Mouse (Mus musculus) mouse trophoblast stem cell (cell line): ENCODE data around the gene Adipoq.
"Not testable (repeated sequence)": the region's sequence is repeated elsewhere in the genome, so short reads cannot be mapped to it uniquely, and the experiment has no call there.

ENCODE experiments used
- in situ Hi-C, 2 experiments: fragments of 300-500 bp; cut with MseI, MboI; formaldehyde crosslinking; loops; 2 replicates in 1 of 2; 3 replicates in 1 of 2; pipeline ENCODE4 v1.15.1; 2025

Adipoq gene

DNA sequence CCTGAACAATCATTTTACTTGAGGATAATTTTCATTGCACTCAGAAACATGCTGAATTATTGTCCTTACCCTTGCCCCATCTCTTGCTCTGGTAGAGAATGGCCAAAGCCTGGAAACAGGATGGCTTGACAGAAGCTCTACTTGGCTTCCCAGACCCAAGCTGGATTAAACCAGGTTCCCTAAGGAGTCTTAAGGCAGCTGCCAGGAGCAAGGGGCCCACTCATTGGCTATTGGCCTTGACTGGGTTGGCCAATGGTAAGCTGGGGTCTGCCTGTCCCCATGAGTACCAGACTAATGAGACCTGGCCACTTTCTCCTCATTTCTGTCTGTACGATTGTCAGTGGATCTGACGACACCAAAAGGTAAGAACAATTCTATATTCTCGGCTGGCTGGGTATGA is at the start of gene Adipoq:
TSS of gene Adipoq (plus strand) at position 257 of the 400 bp plus-strand sequence.
- in situ Hi-C loops: no loop called here

GRCm38 (mm10) chr16:23096886-23097285 is 49.5 kb upstream of the Adipoq start:
- in situ Hi-C loops: not testable (repeated sequence)

DNA sequence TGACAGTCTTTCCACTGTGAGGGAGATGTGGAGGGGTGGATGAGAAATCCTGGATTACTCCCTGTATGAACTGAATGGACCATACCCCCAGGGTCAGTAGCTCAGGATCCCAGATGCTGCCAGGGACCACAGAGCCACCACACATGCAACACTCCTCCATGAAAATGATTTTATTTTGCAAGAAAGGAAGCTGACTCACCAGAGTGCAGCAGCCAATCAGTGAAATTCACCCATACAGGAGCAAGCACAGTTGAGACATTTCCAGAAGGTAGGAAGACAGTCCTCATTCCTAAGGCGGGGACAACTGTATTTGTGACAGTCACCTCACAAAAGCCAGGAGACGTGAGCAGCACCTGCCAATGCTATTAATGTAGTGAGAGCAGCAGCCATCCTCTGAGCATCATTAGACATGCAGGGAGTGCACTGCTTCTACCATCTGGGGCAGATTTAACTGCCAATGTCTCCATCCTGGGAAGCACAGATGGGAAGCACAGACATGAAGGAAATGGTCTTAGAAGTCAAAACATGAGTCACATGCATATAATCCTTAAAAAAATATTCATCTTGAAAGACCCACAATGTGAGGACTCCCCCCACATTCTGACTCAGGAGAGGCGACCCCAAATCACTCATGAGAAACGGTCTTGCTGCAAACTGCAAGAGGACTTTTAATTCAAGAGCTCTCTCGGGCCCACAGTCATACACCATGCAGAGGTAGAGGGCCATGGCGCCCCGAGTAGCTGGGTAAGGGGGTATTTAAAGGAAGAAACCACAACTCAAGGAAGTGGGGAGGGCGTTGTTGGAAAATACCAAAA is 48.8 kb upstream of the Adipoq start:
- in situ Hi-C loops: not testable (repeated sequence)

GRCm38 (mm10) chr16:23098105-23098452 is 48.3 kb upstream of the Adipoq start:
- in situ Hi-C loops: not testable (repeated sequence)

DNA sequence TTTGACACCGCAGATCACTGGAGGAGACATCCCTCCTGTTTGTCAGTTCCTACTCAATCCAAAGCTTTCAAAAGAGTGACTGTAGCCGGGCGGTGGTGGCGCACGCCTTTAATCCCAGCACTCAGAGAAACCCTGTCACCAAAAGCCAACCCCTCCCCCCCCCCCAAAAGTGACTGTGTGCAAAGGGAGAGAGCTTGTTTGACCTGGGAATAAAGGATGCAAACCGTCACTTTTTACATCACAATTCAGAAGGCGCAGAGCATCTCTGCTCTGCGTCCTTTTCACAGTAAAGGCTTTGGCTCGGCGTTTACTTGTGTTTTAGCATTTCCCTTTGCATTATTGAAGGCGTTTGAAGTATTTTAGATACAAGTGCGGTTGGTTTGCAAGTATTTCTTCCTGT is 46.7 kb upstream of the Adipoq start:
- in situ Hi-C loops: no loop called here

- in situ Hi-C loops: no loop called here
Observed at GRCm38 (mm10) chr16:23100099-23100575, 46.2 kb upstream of the Adipoq start.

DNA sequence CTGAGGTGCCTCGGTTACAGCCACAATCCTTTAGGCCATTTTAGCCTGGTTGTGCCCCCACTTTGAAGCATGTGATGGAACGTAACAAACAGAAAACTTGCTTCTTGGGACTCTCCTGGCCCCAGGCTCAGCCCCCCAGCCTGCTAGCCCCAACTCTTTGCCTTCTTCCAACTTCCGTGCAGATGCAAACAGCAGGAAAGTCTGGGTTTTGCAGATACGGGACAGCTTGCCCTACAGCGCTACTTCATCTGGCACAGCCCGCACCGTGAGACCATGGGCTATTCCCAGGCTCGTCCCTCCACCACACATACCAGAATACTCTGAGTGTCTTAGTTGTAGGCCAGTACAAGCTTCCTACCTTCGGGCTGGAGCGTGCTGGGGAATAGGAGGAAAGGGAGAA is 45.7 kb upstream of the Adipoq start:
- in situ Hi-C loops: no loop called here

- in situ Hi-C loops: no loop called here
Observed at GRCm38 (mm10) chr16:23102340-23103037, 43.8 kb upstream of the Adipoq start.

GRCm38 (mm10) chr16:23103038-23103745 is 43.1 kb upstream of the Adipoq start:
- in situ Hi-C loops: no loop called here

- in situ Hi-C loops: no loop called here
Observed at GRCm38 (mm10) chr16:23103841-23104240, 42.5 kb upstream of the Adipoq start.

DNA sequence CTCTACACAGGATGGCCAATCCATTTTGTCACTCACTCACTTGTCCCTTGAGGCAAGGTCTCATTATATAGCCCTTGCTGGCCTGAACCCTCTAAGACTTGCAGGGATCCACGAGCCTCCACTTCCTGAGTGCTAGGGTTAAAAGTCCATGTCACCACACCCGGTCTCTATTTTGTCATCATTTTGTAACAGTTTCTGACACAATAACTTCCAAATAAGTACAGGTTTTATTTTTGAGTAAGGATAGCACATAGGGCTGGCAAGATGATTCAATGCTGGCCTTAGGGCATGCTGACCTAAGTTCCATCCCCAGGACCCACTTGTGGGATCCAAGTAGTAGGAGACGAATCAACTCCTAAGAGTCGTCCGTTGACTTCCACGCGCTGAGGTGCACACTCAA is 40.2 kb upstream of the Adipoq start:
- in situ Hi-C loops: no loop called here

DNA sequence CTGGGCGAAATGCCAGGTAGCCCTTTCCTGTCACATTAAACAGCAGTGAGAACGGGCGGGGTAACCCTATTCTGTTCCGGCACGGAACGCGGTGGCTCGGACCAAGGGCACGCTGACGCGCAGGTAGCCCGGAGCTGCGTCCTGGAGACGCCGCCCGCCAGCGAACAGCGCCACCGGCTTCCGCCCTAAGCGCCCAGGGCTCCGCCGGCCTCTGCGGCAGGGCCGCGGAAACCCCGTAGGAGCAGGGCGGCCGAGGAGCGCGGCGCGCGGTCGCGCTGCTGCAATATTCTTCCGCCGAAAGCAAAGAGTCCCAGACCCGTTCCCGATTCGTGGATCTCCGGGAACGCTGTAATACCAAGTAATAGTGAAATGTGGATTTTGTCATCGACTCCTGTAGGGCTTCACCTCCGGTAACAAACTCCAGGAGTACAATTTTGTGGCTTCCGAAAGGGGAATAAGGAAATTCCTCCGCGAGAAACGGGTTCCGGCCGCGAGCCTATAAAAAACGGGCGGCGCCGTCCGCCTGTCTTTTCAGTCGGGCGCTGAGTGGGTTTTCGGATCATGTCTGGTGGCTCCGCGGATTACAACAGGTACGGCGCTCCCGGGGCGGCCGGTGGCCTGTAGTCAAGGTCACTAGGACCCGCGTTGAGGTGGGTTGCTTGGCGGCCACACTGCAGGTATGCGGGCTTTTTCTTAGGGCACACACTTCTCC is 38.9 kb upstream of the Adipoq start, which contains the start of gene Eif4a2:
TSS of gene Eif4a2 (plus strand) at position 214 of the 712 bp plus-strand sequence.
- in situ Hi-C loops: no loop called here

- in situ Hi-C loops: no loop called here
Observed at GRCm38 (mm10) chr16:23107946-23108759, 38.2 kb upstream of the Adipoq start.

DNA sequence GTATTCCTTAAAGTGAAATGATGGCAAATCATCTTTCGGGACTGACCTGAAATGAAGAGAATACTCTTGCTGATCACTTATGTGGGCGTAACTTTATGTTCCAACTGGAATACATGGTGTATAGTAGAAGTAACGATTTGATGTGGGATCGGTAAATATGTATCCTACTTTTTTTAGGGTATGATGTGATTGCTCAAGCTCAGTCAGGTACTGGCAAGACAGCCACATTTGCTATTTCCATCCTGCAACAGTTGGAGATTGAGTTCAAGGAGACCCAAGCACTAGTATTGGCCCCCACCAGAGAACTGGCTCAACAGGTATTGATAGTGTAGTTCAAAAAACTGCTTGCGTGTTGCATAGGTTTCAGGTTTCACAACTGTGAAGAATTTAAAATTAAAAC is 37.4 kb upstream of the Adipoq start:
- in situ Hi-C loops: no loop called here

DNA sequence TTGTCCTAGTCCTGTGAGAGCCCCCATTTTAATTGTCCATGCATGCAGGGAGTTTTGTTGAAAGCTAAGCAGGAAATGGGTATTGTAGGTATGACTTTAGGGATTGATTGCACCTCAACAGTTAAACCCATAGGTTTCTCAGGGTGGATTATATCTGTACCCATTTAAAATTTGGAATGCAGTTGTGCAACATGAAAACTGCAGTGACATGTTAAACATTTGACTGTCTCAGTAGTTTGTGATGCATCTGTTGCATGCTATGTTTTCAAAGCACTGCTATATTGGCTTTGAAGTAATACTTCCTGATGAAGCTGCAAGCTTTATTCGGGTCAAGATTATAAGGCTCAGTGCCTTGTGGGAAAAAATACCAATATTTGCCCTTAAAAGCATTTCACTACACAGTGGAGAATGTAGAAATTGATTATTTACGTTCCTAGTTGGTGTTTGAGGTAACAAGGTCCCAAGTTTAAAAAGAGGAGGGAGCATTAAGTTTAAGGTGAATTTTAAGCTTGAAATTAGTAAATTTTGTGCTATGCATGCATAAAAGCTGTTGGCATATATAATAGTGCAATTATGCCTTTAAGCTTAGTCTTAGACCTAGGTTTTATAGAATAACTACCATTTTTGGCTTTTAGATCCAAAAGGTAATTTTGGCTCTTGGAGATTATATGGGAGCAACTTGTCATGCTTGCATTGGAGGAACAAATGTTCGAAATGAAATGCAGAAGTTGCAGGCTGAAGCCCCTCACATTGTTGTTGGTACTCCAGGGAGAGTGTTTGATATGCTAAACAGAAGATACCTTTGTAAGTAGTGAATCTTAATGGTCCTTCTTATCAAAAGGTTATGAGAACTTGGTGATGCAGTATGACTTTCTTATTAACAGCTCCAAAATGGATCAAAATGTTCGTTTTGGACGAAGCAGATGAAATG is 36.7 kb upstream of the Adipoq start:
- in situ Hi-C loops: no loop called here

DNA sequence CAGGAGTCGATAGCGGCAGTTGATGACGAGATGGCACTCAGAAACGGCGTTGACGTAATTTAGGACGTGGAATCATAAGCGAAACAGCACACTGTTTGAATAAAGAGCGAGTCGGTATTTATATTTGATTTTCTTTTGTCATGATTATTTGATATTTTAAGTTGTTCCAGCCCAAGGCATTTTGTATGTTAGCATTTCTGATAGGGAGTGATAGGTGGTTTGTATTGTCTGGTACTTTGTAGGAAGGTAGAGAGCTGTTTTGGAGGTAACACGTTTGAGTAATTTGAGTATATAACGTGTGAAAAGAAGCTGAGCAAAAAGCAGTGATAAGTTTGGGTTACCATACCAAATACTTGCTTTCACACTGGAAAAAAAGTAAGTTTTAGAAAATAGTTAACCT is 34.0 kb upstream of the Adipoq start:
- in situ Hi-C loops: no loop called here

DNA sequence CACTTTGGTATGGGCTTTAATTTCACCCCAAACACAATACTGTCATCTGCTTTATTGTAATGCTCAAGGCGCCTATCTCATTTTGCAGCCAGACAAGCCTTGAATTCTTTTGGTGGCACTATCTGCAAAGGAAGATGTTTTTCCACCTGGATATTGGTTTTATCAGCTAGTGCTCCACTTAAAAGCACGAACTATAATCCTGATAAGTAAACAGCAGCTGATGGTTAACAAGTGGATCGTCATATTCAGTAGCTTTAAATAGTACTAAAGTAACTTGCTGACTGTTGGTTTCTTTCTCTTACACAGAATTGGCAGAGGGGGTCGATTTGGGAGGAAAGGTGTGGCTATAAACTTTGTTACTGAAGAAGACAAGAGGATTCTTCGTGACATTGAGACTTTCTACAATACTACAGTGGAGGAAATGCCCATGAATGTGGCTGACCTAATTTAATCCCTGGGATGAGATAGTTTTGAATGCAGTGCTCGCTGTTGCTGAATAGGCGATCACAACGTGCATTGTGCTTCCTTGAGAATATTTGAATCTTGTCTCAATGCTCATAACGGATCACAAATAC is 33.4 kb upstream of the Adipoq start:
- in situ Hi-C loops: no loop called here

GRCm38 (mm10) chr16:23113903-23114302 is 32.4 kb upstream of the Adipoq start:
- in situ Hi-C loops: no loop called here
